Mouse (Mus musculus): ENCODE measurements at regions not wholly inside any gene's neighbourhood (a gene's known extent, or its start where the extent isn't known, plus 50 kb on each side); places are given as distances from the start of the nearest gene placed in this dataset.

DNA sequence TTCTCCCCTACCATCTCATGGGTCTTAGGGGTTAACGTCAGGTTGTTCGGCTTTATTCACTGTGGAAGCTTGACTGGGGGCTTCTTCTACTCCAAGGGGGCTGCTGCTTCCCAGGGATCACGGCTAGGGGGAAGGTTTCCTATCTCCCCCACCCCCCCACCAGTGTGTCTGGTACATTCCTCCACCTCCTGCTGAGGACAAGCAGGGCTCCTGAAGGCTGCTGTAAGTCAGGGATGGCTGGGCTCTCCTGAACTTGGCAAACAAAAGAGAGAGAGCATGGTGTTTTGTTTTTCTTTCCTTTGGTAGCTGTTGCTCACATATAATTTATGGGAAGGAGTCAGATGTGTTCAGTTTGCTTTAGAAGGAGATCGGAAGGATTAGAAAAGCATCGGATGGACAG is 54.7 kb upstream of the Commd3 start:
- H3K4me2 ChIP-seq (replicated peaks; ENCODE audit: low read depth, low read length) = peak overlapping the region; percentile 6; the same call in 1 of the 2 replicates
- no peaks in the 10 kb centered on the region for H3K36me3 ChIP-seq (ENCODE audit: control insufficient read depth, insufficient read depth, low read length)
- H3K27ac ChIP-seq (ENCODE audit: low read depth, low read length) = no peak overlapping the region
- H3K4me3 ChIP-seq (ENCODE audit: low read length) = no peak overlapping the region
- H3K27me3 ChIP-seq (ENCODE audit: control insufficient read depth, insufficient read depth, low read length) = peaks cover 4% of the 10 kb centered on the region; the same call in 1 of the 2 replicates
- no peak overlapping the region for H3K9ac ChIP-seq (ENCODE audit: low read depth, low read length)
- 18% methylated on average over 5 of the region's 5 CpGs for WGBS
- no peaks in the 10 kb centered on the region for H3K9me3 ChIP-seq (ENCODE audit: control insufficient read depth, low read length)
- 0 out of 2 replicates have a peak, but pooled peaks cover 4% of the 10 kb centered on the region for H3K4me1 ChIP-seq (ENCODE audit: control insufficient read depth, insufficient read depth, low read length)
- peak; percentile 79; the same call in 1 of the 2 replicates for ATAC-seq (ENCODE audit: low FRiP score, low TSS enrichment)

DNA sequence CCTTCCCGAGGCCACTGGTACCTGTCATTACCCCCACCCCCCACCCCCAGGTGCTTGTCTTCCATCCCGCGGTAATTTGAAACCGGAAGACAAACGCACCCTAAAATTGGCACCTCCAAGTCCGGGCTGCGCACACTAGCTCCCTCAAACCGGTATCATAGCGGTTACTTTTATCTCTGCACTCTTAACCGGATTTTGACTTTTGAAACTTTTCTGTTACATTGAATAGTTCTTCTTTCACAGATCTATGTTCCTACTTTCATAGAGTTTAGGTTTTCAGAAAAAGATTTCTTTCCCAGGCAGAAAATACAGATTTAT is 62.4 kb upstream of the Commd3 start:
- peaks cover 46% of the 10 kb centered on the region for H3K27me3 ChIP-seq (ENCODE audit: control insufficient read depth, insufficient read depth, low read length)
- no peaks in the 10 kb centered on the region for H3K9me3 ChIP-seq (ENCODE audit: control insufficient read depth, low read length)
- H3K4me2 ChIP-seq (replicated peaks; ENCODE audit: low read depth, low read length) = peak overlapping the region; percentile 68
- H3K4me3 ChIP-seq (ENCODE audit: low read length) = peak overlapping the region; percentile 37
- no peaks in the 10 kb centered on the region for H3K4me1 ChIP-seq (ENCODE audit: control insufficient read depth, insufficient read depth, low read length)
- no peaks in the 10 kb centered on the region for H3K36me3 ChIP-seq (ENCODE audit: control insufficient read depth, insufficient read depth, low read length)
- WGBS = 4% methylated on average over 10 of the region's 10 CpGs
- no peak overlapping the region for H3K27ac ChIP-seq (ENCODE audit: low read depth, low read length)
- ATAC-seq (ENCODE audit: low FRiP score, low TSS enrichment) = no peak
- H3K9ac ChIP-seq (ENCODE audit: low read depth, low read length) = no peak overlapping the region

DNA sequence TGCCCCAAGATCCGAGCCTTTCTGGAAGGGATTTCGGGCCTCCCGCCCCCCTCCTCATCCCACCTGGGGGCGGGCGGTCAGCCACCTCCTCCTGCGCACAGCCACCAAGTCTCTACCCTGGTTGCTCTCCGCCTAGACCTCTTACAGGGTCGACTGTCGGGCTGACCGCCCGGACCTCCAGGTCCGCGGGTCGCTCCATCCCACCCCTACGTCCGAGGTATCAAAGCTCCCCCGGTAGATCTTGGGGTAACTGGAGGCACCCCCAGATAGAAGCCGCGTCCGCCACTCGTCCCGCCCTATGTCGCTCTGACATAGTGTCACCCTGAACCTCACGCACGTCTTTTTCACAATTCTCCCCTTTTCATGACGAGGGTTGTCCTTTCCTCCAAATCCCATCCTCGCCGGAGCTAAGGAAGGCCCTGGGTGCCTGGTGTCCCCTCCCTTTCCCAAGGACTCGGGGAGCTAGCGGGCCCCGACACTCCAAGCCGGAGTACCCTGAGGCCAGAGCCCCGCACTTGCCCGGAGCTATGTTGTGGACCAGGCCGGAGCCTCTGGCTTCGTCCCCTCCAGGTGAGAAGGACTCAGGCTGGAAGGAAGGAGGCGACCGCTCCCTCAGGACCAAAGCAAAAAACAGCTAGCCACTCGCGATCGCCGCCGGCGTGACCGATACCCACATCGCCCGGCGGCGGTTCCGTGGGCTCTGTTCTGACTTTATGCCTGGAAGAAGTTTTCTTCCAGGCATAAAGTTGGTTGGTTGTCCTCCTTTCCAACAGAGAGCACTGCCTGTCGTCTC is 62.9 kb upstream of the Commd3 start:
- peaks cover 46% of the 10 kb centered on the region for H3K27me3 ChIP-seq (ENCODE audit: control insufficient read depth, insufficient read depth, low read length)
- no peaks in the 10 kb centered on the region for H3K4me1 ChIP-seq (ENCODE audit: control insufficient read depth, insufficient read depth, low read length)
- ATAC-seq (ENCODE audit: low FRiP score, low TSS enrichment) = peak; percentile 68
- H3K9me3 ChIP-seq (ENCODE audit: control insufficient read depth, low read length) = no peaks in the 10 kb centered on the region
- H3K4me2 ChIP-seq (replicated peaks; ENCODE audit: low read depth, low read length) = peak overlapping the region; percentile 68
- H3K9ac ChIP-seq (ENCODE audit: low read depth, low read length) = no peak overlapping the region
- peak overlapping the region; percentile 37 for H3K4me3 ChIP-seq (ENCODE audit: low read length)
- WGBS = 1% methylated on average over 51 of the region's 51 CpGs
- no peaks in the 10 kb centered on the region for H3K36me3 ChIP-seq (ENCODE audit: control insufficient read depth, insufficient read depth, low read length)
- no peak overlapping the region for H3K27ac ChIP-seq (ENCODE audit: low read depth, low read length)

DNA sequence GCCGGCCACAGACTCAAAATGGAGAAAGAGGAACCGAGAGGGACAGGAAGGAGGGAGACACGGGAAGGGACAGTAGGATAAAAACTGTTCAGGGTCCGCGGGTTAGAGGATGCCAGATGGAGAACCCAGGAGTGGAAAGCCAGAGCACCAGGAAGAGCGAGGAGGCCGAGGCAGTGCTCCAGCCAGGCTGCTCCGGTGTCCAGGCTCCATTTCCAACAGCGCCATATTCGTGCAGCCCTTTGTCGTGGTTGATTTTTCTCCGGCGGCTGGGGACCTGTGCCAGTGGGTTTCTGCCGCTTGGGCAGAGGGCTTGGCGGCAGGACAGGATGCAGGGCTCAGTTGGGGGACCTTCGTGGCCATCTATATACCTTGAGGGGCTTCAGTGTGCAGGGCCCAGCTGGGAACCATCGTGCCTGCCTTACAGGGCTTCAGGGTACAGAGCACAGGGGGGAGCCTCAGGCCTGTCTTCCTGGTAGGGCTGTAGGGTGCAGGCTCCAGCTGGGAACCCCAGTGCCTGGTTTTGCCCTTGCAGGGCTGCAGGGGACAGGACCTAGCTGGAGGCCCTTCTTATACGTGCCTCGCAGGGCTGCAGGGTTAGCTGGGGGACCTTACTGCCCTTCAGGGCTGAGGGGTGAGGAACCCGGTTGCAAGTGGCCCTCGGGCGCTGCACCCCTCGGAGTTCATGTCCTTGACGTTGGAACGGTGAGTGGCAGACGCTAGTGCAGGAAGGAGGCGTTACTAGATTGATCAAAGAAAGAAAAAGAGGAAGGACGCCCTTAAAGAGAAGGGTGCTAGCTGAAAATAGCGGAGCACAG is 63.7 kb upstream of the Commd3 start:
- Histone ChIP-seq H3K4me1 (ENCODE audit: control insufficient read depth, insufficient read depth, low read length) (no peaks in the 10 kb centered on the region), H3K4me3 (ENCODE audit: low read length) (peak overlapping the region; percentile 37), H3K36me3 (ENCODE audit: control insufficient read depth, insufficient read depth, low read length) (no peaks in the 10 kb centered on the region), H3K27me3 (ENCODE audit: control insufficient read depth, insufficient read depth, low read length) (peaks cover 46% of the 10 kb centered on the region), H3K9me3 (ENCODE audit: control insufficient read depth, low read length) (no peaks in the 10 kb centered on the region), H3K4me2 (replicated peaks; ENCODE audit: low read depth, low read length) (peak overlapping the region; percentile 68), H3K27ac (ENCODE audit: low read depth, low read length) (no peak overlapping the region), H3K9ac (ENCODE audit: low read depth, low read length) (peak overlapping the region; percentile 31; the same call in 1 of the 2 replicates)
- ATAC-seq (ENCODE audit: low FRiP score, low TSS enrichment) = peak; percentile 76
- WGBS = 1% methylated on average over 29 of the region's 29 CpGs

DNA sequence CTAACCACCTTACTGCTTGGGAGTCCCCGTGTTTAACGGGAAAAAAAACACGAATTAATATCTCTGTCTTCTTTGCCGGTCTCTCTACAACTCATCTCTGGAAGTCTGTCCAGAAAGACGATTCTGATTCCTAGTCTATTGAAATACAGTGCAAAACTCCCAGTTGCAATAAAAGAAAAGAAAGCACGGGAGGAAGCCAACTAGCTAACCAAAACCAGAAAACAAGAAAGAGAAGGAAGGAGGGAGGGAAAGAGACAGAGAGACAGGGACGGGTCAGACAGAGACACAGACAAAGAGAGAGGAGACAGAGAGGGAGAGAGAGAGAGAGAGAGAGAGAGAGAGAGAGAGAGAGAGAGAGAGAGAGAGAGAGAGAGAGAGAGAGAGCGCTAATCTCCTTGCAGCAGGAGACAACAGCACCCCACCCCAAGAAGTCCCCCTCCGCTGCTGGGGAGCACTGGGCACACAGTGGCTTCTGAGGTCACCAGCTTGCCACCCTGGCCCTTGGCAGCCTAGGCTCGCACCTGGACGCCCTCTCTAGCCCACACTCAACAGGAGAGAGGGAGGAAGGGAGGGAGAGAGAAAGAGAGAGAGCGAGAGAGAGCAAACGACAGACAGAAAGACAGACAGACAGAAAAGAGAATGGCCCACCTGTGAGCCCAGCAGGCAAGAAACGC is 64.5 kb upstream of the Commd3 start:
- H3K4me3 ChIP-seq (ENCODE audit: low read length) = peak overlapping the region; percentile 37
- H3K9ac ChIP-seq (ENCODE audit: low read depth, low read length) = no peak overlapping the region
- 2% methylated on average over 14 of the region's 14 CpGs for WGBS
- H3K27me3 ChIP-seq (ENCODE audit: control insufficient read depth, insufficient read depth, low read length) = peaks cover 44% of the 10 kb centered on the region
- no peaks in the 10 kb centered on the region for H3K4me1 ChIP-seq (ENCODE audit: control insufficient read depth, insufficient read depth, low read length)
- H3K9me3 ChIP-seq (ENCODE audit: control insufficient read depth, low read length) = no peaks in the 10 kb centered on the region
- H3K36me3 ChIP-seq (ENCODE audit: control insufficient read depth, insufficient read depth, low read length) = no peaks in the 10 kb centered on the region
- no peak overlapping the region for H3K27ac ChIP-seq (ENCODE audit: low read depth, low read length)
- ATAC-seq (ENCODE audit: low FRiP score, low TSS enrichment) = no peak
- H3K4me2 ChIP-seq (replicated peaks; ENCODE audit: low read depth, low read length) = peak overlapping the region; percentile 68

DNA sequence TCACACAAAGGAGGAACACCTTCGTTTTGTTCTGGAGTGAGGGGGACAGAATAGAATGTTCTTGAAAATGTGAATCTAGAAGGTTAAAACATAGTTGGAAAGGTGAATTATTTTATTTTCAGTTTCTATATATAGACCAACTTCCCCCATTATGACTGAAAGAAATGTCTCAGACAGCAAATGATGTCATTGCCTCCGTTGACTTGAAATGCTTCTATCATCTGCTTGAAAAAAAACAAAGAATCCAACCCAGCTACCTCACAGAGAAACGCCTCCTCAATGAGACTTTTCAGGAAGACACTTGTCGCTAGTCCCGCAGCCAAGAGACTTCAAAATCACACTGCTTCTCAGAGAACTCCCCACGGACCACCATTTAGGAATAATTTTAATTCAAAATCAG is 65.1 kb upstream of the Commd3 start:
- Histone ChIP-seq H3K4me3 (ENCODE audit: low read length) (no peak overlapping the region), H3K36me3 (ENCODE audit: control insufficient read depth, insufficient read depth, low read length) (no peaks in the 10 kb centered on the region), H3K9ac (ENCODE audit: low read depth, low read length) (no peak overlapping the region), H3K27me3 (ENCODE audit: control insufficient read depth, insufficient read depth, low read length) (peaks cover 40% of the 10 kb centered on the region), H3K27ac (ENCODE audit: low read depth, low read length) (no peak overlapping the region), H3K4me1 (ENCODE audit: control insufficient read depth, insufficient read depth, low read length) (no peaks in the 10 kb centered on the region), H3K4me2 (replicated peaks; ENCODE audit: low read depth, low read length) (peak overlapping the region; percentile 68; the same call in 1 of the 2 replicates), H3K9me3 (ENCODE audit: control insufficient read depth, low read length) (no peaks in the 10 kb centered on the region)
- ATAC-seq (ENCODE audit: low FRiP score, low TSS enrichment) = no peak
- WGBS = 8% methylated on average over 6 of the region's 6 CpGs

DNA sequence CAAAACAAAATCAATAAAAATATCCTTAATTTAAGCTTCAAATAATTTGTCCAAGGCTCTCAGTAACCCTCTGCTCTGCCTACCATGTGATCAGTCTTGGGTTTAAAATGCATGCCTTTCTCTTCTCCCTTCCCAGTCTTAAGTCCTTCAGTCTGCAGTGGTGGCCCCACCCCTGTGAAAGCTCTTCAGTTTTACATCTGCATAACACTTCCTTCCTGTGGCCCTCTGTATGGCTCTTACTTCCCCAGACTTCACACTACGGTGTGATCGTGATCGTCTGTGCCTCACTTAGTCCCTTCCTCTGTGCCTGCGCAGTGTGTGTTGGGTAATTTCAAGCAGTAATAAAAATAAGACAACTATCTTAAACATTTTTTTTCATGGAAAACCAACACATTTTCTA is 80.0 kb upstream of the Commd3 start:
- Histone ChIP-seq H3K9ac (ENCODE audit: low read depth, low read length) (no peak overlapping the region), H3K4me2 (replicated peaks; ENCODE audit: low read depth, low read length) (no peak overlapping the region), H3K27ac (ENCODE audit: low read depth, low read length) (no peak overlapping the region), H3K27me3 (ENCODE audit: control insufficient read depth, insufficient read depth, low read length) (no peaks in the 10 kb centered on the region), H3K36me3 (ENCODE audit: control insufficient read depth, insufficient read depth, low read length) (no peaks in the 10 kb centered on the region), H3K9me3 (ENCODE audit: control insufficient read depth, low read length) (no peaks in the 10 kb centered on the region), H3K4me3 (ENCODE audit: low read length) (no peak overlapping the region), H3K4me1 (ENCODE audit: control insufficient read depth, insufficient read depth, low read length) (no peaks in the 10 kb centered on the region)
- ATAC-seq (ENCODE audit: low FRiP score, low TSS enrichment) = no peak
- 40% methylated on average over 4 of the region's 4 CpGs for WGBS

DNA sequence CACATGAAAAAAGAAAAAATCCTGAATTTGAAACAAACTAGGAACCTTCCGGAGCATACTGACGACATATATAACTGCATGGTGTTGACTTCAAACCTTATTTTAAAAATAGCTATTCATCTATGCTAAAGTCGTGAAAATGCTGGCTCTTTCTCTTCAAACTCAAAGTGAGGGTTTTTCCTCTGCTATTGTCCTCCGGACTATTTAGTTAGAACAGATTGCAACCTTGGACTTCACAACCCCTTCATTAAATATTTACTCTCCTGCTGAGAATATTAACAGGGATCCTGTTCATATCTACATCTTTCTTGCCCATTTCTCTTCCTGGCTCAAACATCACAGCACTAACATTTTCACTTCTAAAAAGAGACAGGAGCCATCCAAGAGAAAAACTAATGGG is 84.0 kb upstream of the Commd3 start:
- no peak overlapping the region for H3K27ac ChIP-seq (ENCODE audit: low read depth, low read length)
- H3K9ac ChIP-seq (ENCODE audit: low read depth, low read length) = peak overlapping the region; percentile 53; the same call in 1 of the 2 replicates

More for the DNA sequence above, 84.0 kb upstream of the Commd3 start:
- Histone ChIP-seq H3K36me3 (ENCODE audit: control insufficient read depth, insufficient read depth, low read length) (no peaks in the 10 kb centered on the region), H3K27me3 (ENCODE audit: control insufficient read depth, insufficient read depth, low read length) (no peaks in the 10 kb centered on the region), H3K4me1 (ENCODE audit: control insufficient read depth, insufficient read depth, low read length) (no peaks in the 10 kb centered on the region), H3K4me3 (ENCODE audit: low read length) (peak overlapping the region; percentile 53), H3K9me3 (ENCODE audit: control insufficient read depth, low read length) (no peaks in the 10 kb centered on the region), H3K4me2 (replicated peaks; ENCODE audit: low read depth, low read length) (peak overlapping the region; percentile 49)
- 3% methylated on average over 4 of the region's 4 CpGs for WGBS
- ATAC-seq (ENCODE audit: low FRiP score, low TSS enrichment) = no peak; the same call in 1 of the 2 replicates
